Mouse (Mus musculus): ENCODE results near the gene Ubn1. TPM values are rescaled to one million over a fixed set of nuclear protein-coding genes. Genes with fewer than 3 reads are reported as not detected.

Ubn1 gene
- total RNA-seq, 2 experiments from 2014 or later, result 41.4 to 42.1 TPM

DNA sequence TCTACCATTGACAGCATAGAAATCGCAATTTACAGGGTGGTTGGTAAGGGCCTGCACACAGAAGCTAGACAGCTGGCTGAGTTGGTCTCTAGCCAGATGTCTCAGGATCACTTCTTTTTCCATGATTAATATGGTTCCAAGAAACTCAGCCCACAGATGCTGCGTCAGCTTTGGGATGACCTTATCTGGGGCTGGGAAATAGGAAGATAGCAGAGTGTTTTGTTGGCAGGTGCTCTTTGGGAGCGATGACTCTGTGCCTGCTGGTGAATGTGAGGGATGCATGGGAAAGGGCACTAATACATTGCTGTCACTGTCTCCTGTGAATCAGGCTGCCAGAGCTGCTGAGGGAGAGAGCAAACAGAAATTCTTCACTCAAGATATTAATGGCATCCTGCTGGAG lies 20.5 kb downstream of the Ubn1 start:
- peak; percentile 18 for DNase-seq (ENCODE audit: extremely low spot score in 1 of 2, low spot score in 1 of 2)

- no peak for DNase-seq (ENCODE audit: extremely low spot score in 1 of 2, low spot score in 1 of 2)
Observed at GRCm38 (mm10) chr16:5071974-5072373, 22.1 kb downstream of the Ubn1 start.

- DNase-seq (ENCODE audit: extremely low spot score in 1 of 2, low spot score in 1 of 2), result no peak
Observed at GRCm38 (mm10) chr16:5074341-5074740, 24.5 kb downstream of the Ubn1 start.

GRCm38 (mm10) chr16:5085196-5085595 lies 35.3 kb downstream of the Ubn1 start:
- no peak for DNase-seq (ENCODE audit: extremely low spot score in 1 of 2, low spot score in 1 of 2)

DNA sequence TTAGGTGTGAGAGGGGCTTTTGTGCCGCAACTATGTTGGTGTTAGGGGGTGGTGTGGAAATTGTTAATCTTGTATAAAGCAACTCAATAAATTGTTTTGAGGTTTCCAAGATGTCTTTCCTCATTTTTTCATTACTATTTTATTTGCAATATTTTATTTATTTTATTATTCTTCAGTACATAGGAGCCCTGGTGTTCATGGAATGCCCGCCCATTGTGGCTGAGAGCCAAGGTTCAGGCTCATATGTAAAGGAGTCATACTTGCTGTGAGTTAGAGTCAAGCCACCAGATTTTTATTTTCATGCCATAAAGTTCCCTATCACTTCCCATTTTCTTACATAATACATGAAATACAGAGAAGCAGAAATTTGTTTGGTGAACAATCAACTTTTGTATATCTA lies 36.3 kb downstream of the Ubn1 start:
- DNase-seq (ENCODE audit: extremely low spot score in 1 of 2, low spot score in 1 of 2), result no peak

DNA sequence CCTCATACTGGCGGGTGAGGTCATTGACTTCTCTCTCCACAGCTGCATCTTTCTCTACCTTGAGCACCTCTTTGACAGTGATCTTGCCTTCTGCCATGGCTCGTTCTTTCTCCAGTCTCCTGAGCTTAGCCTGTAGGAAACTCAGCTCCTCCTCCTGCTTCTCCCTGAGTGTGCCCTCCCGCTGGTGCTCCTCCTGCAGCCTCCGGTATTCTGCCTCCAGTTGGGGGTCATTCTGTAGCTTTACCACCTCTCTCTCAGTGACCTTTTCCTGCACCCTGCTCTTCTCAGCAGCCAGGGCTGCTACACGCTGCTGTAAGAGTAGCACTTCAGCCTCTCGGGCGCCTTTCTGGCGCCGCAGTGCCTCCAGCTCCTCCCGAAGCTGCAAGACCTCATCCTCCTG lies 39.2 kb downstream of the Ubn1 start:
- DNase-seq (ENCODE audit: extremely low spot score in 1 of 2, low spot score in 1 of 2), result no peak

DNA sequence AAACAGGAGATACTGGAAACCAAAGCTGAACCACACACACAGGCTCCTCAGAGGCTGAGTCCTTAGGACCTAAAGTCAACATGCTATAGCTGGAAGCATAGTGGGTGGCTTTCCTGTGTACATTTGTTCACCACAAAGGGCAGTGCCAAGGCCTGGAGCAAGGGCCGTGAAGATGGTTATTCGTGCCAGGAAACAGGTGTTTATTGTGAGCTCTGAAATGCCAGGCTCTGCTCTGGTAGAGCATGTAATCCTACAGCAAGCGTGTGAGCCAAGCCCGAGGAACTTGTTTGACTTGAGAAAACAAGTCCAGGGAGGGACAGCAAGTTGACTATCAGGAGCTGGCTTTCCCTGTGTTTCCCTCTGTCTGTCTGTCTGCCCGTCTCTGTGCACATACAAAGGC lies 43.4 kb downstream of the Ubn1 start:
- DNase-seq (ENCODE audit: extremely low spot score in 1 of 2, low spot score in 1 of 2), result no peak

- no peak for DNase-seq (ENCODE audit: extremely low spot score in 1 of 2, low spot score in 1 of 2)
Observed at GRCm38 (mm10) chr16:5096504-5096903, 46.6 kb downstream of the Ubn1 start.

DNA sequence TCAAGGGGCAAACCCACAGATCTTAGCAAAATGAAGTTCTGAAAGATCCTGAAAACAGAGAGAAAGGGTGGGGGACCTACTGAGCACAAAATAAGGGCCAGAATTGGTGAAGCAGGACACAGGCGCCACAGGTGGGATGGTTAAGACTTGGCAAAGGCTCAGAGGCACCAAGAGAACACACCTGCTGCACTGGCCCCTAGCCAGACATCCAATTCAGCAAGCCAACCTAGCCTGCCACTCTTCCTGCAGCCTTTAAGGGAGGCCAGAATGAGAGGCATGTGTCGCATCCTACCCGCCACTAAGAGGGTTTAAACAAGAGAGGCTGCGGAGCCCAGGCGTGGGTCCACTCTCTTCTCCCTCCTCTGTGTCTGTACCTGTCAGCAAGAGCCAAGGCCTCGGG lies 51.1 kb downstream of the Ubn1 start:
- no peak for DNase-seq (ENCODE audit: extremely low spot score in 1 of 2, low spot score in 1 of 2)

DNA sequence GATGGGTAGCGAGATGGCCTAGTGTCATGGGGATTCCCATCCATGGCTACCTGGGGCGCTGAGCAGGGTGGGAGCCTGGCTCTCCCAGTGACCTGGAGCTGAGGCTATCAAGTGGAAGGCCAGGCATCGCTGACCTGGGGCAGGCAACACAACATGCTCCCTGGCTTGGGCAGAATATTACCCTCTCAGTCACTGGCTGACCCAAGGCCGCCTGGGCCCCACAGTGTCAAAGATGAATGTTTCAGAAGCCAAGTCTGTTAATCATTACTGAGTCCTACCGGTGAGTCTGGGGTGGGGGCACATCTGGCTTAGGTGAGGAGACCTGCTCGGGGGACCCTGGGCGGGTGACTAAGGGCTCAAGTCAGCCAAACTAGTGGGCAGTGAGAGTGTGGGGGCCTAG lies 60.0 kb downstream of the Ubn1 start:
- no peak for DNase-seq (ENCODE audit: extremely low spot score in 1 of 2, low spot score in 1 of 2)

DNA sequence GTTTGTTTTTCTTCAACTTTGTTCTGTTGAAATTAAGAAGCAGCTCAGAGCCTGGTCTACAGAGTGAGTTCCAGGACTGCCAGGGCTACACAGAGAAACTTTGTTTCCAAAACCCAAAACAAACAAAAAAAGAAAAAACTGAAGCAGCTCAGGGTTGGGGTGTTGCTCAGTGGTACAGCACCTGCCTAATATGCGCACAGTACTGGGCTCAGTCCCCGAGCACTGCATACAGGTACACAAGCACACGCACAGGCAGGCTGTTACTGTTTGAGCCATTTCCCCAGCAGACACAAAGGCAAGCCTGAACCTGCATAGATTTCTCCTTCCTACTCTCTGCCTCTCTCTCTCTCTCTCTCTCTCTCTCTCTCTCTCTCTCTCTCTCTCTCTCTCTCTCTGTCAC lies 61.2 kb downstream of the Ubn1 start:
- no peak for DNase-seq (ENCODE audit: extremely low spot score in 1 of 2, low spot score in 1 of 2)

DNA sequence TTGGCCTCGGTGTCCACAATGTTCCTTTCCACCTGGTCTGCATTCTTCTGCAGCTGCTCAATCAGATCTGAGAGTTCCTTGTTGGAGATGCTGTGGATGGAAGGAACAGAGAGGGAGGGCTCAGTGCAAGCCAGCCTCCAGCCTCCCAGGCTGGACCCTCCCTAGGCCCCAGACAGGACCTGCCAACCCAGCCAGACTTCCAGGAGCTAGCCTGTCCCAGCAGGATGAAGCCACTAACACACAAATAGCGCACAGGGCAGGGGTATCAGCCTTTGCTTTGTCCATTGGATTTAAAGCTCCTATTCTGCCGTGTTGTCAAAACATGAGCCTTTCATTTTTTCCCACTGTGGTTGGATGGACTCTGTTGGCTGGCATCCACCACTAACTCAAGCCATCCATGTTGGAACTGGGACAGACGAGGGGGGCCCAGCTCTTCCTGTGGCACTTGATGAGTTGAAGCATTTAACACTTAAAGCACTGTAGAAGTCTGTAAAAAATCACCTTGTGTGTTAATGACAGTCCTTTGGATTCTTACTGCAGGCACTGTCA lies 63.2 kb downstream of the Ubn1 start:
- DNase-seq (ENCODE audit: extremely low spot score in 1 of 2, low spot score in 1 of 2), result no peak

DNA sequence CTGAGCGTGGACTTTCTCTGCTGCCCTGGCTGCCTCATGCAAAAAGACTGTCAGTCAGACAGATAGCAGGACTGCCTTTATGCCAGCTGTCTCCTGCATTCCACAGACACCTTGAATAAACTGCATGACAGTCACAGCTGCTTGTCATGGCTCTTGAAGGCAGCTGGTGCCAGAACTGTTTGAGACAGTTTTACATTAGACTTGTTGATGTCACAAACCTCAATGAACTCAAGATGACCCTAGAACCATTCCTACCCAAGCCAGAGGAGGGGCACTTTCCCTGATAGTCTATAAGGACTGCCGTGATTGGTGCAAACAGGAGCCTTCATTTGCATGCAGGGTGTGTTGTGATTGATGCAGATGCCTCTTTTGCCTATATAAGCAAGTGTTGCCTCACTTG lies 63.7 kb downstream of the Ubn1 start:
- DNase-seq (ENCODE audit: extremely low spot score in 1 of 2, low spot score in 1 of 2), result no peak

GRCm38 (mm10) chr16:5119385-5119784 lies 69.5 kb downstream of the Ubn1 start:
- no peak for DNase-seq (ENCODE audit: extremely low spot score in 1 of 2, low spot score in 1 of 2)

GRCm38 (mm10) chr16:5119845-5120244 lies 70.0 kb downstream of the Ubn1 start:
- no peak for DNase-seq (ENCODE audit: extremely low spot score in 1 of 2, low spot score in 1 of 2)

- DNase-seq (ENCODE audit: extremely low spot score in 1 of 2, low spot score in 1 of 2), result no peak
Observed at GRCm38 (mm10) chr16:5123476-5123875, 73.6 kb downstream of the Ubn1 start.

DNA sequence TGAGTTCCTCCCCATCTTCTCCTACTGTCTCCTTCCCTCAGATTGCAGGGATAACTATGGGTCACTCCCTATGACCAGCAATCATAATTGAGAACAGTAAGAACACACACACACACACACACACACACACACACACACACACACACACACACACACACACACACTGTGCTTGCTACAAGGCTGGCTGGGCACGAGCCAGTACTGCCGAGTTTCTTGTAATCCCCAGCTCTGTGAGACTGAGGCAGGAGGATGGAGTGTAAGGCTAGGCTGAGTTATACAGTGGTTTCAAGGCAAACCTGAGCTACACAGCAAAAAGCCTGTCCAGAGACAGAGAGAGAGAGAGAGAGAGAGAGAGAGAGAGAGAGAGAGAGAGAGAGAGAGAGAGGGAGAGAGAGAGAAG lies 80.3 kb downstream of the Ubn1 start:
- no peak for DNase-seq (ENCODE audit: extremely low spot score in 1 of 2, low spot score in 1 of 2)

GRCm38 (mm10) chr16:5130766-5131165 lies 80.9 kb downstream of the Ubn1 start:
- DNase-seq (ENCODE audit: extremely low spot score in 1 of 2, low spot score in 1 of 2), result no peak

- DNase-seq (ENCODE audit: extremely low spot score in 1 of 2, low spot score in 1 of 2), result no peak
Observed at GRCm38 (mm10) chr16:5131251-5131922, 81.5 kb downstream of the Ubn1 start.

- DNase-seq (ENCODE audit: extremely low spot score in 1 of 2, low spot score in 1 of 2), result no peak
Observed at GRCm38 (mm10) chr16:5132401-5132801, 82.5 kb downstream of the Ubn1 start, which contains the start of gene Ppl. Ppl (minus strand) TSS chr16:5132421.

DNA sequence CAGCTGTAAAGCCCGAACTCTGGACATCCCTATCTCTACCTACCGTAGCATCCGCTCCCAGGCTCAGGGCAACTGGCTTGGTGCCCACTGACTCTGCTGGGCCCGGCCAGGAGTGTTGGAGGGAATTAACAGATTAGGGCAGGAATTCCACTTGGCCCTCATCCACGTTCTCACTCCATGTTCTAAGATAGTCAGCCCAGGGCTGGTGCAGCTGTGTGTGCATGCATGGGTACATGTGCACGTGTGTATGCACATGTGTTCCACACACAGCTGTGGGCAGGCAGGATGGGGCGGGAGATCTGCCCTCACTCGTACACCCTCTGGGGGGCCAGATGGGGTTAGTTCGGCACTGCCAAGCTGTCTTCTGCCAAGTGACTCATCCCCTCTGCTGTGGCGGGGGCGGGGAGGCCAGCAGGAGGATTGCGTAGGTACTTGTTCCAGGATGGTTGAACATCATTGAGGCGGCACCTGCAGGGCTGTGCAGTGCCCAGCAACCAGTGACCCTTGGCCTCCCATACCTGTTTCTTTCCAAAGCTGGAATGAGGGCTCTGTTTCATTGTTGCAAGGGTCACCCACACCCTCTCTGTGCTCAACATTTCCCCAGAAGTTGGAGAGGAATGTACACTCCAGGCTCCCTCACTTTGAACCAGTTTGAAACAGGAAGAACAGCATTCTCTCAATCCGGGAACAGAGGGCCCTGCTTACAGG lies 84.9 kb downstream of the Ubn1 start:
- peak in 1 of 2 experiments; percentile 41 for DNase-seq (ENCODE audit: extremely low spot score in 1 of 2, low spot score in 1 of 2)
